Mouse (Mus musculus) liver, embryonic 14.5 days (tissue): ENCODE results near the gene Fcgr1. TPM values are rescaled to one million over a fixed set of nuclear protein-coding genes. Genes with fewer than 3 reads are reported as not detected.
"Not testable (repeated sequence)": the region's sequence is repeated elsewhere in the genome, so short reads cannot be mapped to it uniquely, and the experiment has no call there.

ENCODE experiments used
- ATAC-seq: fragments of 200-750 bp; cut with Nextera tagmentation; 2 replicates; pipeline ENCODE4 v1.8.0; 2017; ENCODE audit warnings: moderate number of reproducible peaks, mild to moderate bottlenecking, moderate library complexity; ENCODE audit not compliant: insufficient read depth
- DNase-seq, 3 experiments: peaks; one replicate each; pipeline ENCODE4 v3.0.0-alpha.2; 2012 to 2013; ENCODE audit warnings: low read depth in 3 of 3, low spot score in 3 of 3
- H3K27ac ChIP-seq: fragments of 300-500 bp; sonication (generic); 2 replicates; pipeline ENCODE4 v1.5.1; 2014; ENCODE audit warnings: moderate library complexity, mild to moderate bottlenecking, control low read depth, inconsistent platforms
- H3K27me3 ChIP-seq: fragments of 300-500 bp; sonication (generic); 2 replicates; pipeline ENCODE4 v1.6.1; 2014; ENCODE audit warnings: mild to moderate bottlenecking, low read length, moderate library complexity; ENCODE audit not compliant: control insufficient read depth, insufficient read depth
- H3K36me3 ChIP-seq: fragments of 300-500 bp; sonication (generic); replicated peaks from 2 replicates; pipeline ENCODE4 v1.6.1; 2014; ENCODE audit warnings: low read depth; ENCODE audit not compliant: control insufficient read depth, insufficient read depth
- H3K4me1 ChIP-seq, 2 experiments: fragments of 200-500 bp in 1 of 2; fragments of 300-500 bp in 1 of 2; sonication (generic) in 1 of 2; replicated peaks; 2 replicates each; pipeline ENCODE4 v1.6.1; 2012 to 2014; ENCODE audit warnings: antibody characterized with exemption in 1 of 2, inconsistent platforms in 1 of 2, low read length in 1 of 2; ENCODE audit not compliant: control insufficient read depth in 2 of 2, insufficient read depth in 2 of 2
- H3K4me2 ChIP-seq: fragments of 300-500 bp; sonication (generic); 2 replicates; pipeline ENCODE4 v1.6.1; 2014; ENCODE audit warnings: low read depth, mild to moderate bottlenecking, control low read depth, moderate library complexity
- H3K4me3 ChIP-seq, 2 experiments: fragments of 200-500 bp in 1 of 2; fragments of 300-500 bp in 1 of 2; sonication (generic) in 1 of 2; 2 replicates each; pipeline ENCODE4 v1.5.1; 2012 to 2014; ENCODE audit warnings: low read depth in 2 of 2, low read length in 2 of 2, mild to moderate bottlenecking in 2 of 2, control low read depth in 1 of 2, inconsistent platforms in 1 of 2, moderate library complexity in 1 of 2; ENCODE audit not compliant: insufficient read depth in 1 of 2
- H3K9ac ChIP-seq: fragments of 300-500 bp; sonication (generic); replicated peaks from 2 replicates; pipeline ENCODE4 v1.6.1; 2014; ENCODE audit warnings: mild to moderate bottlenecking, control low read depth, moderate library complexity
- H3K9me3 ChIP-seq: fragments of 300-500 bp; sonication (generic); 2 replicates; pipeline ENCODE4 v1.6.1; 2016; ENCODE audit warnings: low read length, mixed read lengths; ENCODE audit not compliant: control insufficient read depth
- CTCF ChIP-seq: IDR thresholded peaks from 2 replicates; pipeline ENCODE4 v1.5.1; 2016; ENCODE audit warnings: antibody characterized with exemption, low read depth, control low read depth
- EP300 ChIP-seq: IDR thresholded peaks from 2 replicates; pipeline ENCODE4 v1.6.1; 2016; ENCODE audit warnings: antibody characterized with exemption, low read depth
- WGBS: fragments of 180-500 bp; shearing (Covaris S2); extraction: QIAGEN DNeasy Blood & Tissue Kit; methylation state at CpG from one replicate; pipeline ENCODE4 v1.1.7; 2014; ENCODE audit not compliant: insufficient replicate concordance; 5-methylcytosine and 5-hydroxymethylcytosine counted together
- polyA plus RNA-seq, 2 experiments: library from polyadenylated mRNA; depleted of rRNA in 1 of 2; stranded (reverse) in 1 of 2; unstranded in 1 of 2; fragments of >200 nt; fragmentation: Nextera tagmentation in 1 of 2; extraction: Ambion mirVana in 1 of 2; gene quantifications; 2 replicates each; pipeline versions ENCODE4 v1.2.1 to v1.2.3; 2012 to 2014

Fcgr1 gene
- polyA plus RNA-seq, 2 experiments, result 2.8 to 5.6 TPM

DNA sequence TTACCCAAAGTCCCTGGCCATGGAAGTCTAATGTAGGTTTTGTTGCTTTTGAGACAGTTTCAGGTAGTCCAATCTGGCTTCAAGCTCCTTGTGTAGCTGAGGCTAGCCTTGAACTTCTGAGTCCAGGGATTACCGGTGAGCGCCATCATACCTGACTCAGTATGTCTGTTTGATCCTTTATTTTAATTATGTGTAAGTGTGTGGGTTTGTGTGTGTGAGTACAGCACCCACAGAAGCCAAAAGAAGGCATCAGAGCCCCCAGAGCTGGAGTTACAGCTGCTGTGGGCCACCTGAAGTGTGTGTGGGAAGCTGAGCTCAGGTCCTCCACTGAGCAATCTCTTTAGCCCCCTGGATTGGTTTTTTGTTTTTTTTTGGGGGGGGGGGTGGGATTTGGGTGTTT is 5.8 kb upstream of the Fcgr1 start:
- Histone ChIP-seq H3K9ac (no peak overlapping the region), H3K27me3 (no peaks in the 10 kb centered on the region; the same call in 1 of the 2 replicates), H3K36me3 (no peaks in the 10 kb centered on the region), H3K9me3 (no peaks in the 10 kb centered on the region), H3K27ac (no peak overlapping the region), H3K4me2 (no peak overlapping the region), H3K4me1 (no peaks in the 10 kb centered on the region; a peak in 1 of 4 replicates), H3K4me3 (no peak overlapping the region)
- ATAC-seq, result no peak
- 77% methylated on average over 2 of the region's 2 CpGs for WGBS
- TF ChIP-seq CTCF (no peak), EP300 (no peak)
- no peak for DNase-seq

- no peak for DNase-seq
- Histone ChIP-seq H3K27me3 (no peaks in the 10 kb centered on the region; the same call in 1 of the 2 replicates), H3K9ac (no peak overlapping the region), H3K4me3 (no peak overlapping the region), H3K9me3 (no peaks in the 10 kb centered on the region), H3K4me1 (no peaks in the 10 kb centered on the region), H3K36me3 (no peaks in the 10 kb centered on the region), H3K27ac (no peak overlapping the region), H3K4me2 (no peak overlapping the region)
- 70% methylated on average over 4 of the region's 4 CpGs for WGBS
- no peak for ATAC-seq
- TF ChIP-seq EP300 (no peak), CTCF (no peak)
These were observed 4.6 kb upstream of the Fcgr1 start for GRCm38 (mm10) chr3:96298360-96298759.

GRCm38 (mm10) chr3:96293368-96293767 is 401 bp downstream of the Fcgr1 start:
- whole genome bisulfite sequencing, result 13% methylated on average over 5 of the region's 5 CpGs

GRCm38 (mm10) chr3:96292641-96293040 is 1.1 kb downstream of the Fcgr1 start:
- Histone ChIP-seq H3K27ac (no peak overlapping the region), H3K4me3 (no peak overlapping the region), H3K9me3 (no peaks in the 10 kb centered on the region), H3K27me3 (no peaks in the 10 kb centered on the region), H3K4me1 (no peaks in the 10 kb centered on the region), H3K9ac (no peak overlapping the region), H3K36me3 (no peaks in the 10 kb centered on the region), H3K4me2 (no peak overlapping the region)
- ATAC-seq (no peak), DNase-seq (no peak)
- TF ChIP-seq CTCF (no peak), EP300 (no peak)
- WGBS, result 53% methylated on average over 6 of the region's 6 CpGs

More at GRCm38 (mm10) chr3:96293368-96293767, 401 bp downstream of the Fcgr1 start:
- Histone ChIP-seq H3K27ac (no peak overlapping the region), H3K9ac (no peak overlapping the region), H3K9me3 (no peaks in the 10 kb centered on the region), H3K36me3 (no peaks in the 10 kb centered on the region), H3K4me3 (0 out of 4 replicates have a peak overlapping the region, but pooled peaks of 1 of the 2 experiments have one; percentile 17), H3K27me3 (no peaks in the 10 kb centered on the region), H3K4me2 (no peak overlapping the region), H3K4me1 (no peaks in the 10 kb centered on the region)
- ATAC-seq, result no peak
- TF ChIP-seq CTCF (no peak), EP300 (no peak)
- DNase-seq, result no peak

- not testable (repeated sequence) for H3K4me2 ChIP-seq, H3K4me3 ChIP-seq, H3K9ac ChIP-seq, ATAC-seq, DNase-seq, H3K36me3 ChIP-seq, H3K27ac ChIP-seq, H3K4me1 ChIP-seq, H3K9me3 ChIP-seq, H3K27me3 ChIP-seq
- WGBS, result 71% methylated on average over 3 of the region's 3 CpGs
These were observed 3.0 kb downstream of the Fcgr1 start for GRCm38 (mm10) chr3:96290727-96291126.
